Mouse (Mus musculus) embryonic facial prominence, embryonic 12.5 days (tissue): Measurements from ENCODE around the gene Clk2. TPM values are rescaled to one million over a fixed set of nuclear protein-coding genes. Genes with fewer than 3 reads are reported as not detected.
"Not testable (repeated sequence)": the region's sequence is repeated elsewhere in the genome, so short reads cannot be mapped to it uniquely, and the experiment has no call there.

Experiments
- ATAC-seq: fragments of 200-750 bp; cut with Nextera tagmentation; 2 replicates; pipeline ENCODE4 v1.8.0; 2017; ENCODE audit not compliant: insufficient number of reproducible peaks, insufficient read depth, low FRiP score, low TSS enrichment
- H3K27ac ChIP-seq: fragments of 300-500 bp; sonication (generic); 2 replicates; pipeline ENCODE4 v1.5.1; 2016; ENCODE audit warnings: mild to moderate bottlenecking
- H3K27me3 ChIP-seq: fragments of 300-500 bp; sonication (generic); 2 replicates; pipeline ENCODE4 v1.6.1; 2016; ENCODE audit warnings: mild to moderate bottlenecking, moderate library complexity
- H3K36me3 ChIP-seq: fragments of 300-500 bp; sonication (generic); 2 replicates; pipeline ENCODE4 v1.6.1; 2016; ENCODE audit warnings: mild to moderate bottlenecking
- H3K4me1 ChIP-seq: fragments of 300-500 bp; sonication (generic); 2 replicates; pipeline ENCODE4 v1.6.1; 2016
- H3K4me2 ChIP-seq: fragments of 300-500 bp; sonication (generic); replicated peaks from 2 replicates; pipeline ENCODE4 v1.6.1; 2016; ENCODE audit warnings: mild to moderate bottlenecking, moderate library complexity
- H3K4me3 ChIP-seq: fragments of 300-500 bp; sonication (generic); 2 replicates; pipeline ENCODE4 v1.5.1; 2016; ENCODE audit warnings: mild to moderate bottlenecking
- H3K9ac ChIP-seq: fragments of 300-500 bp; sonication (generic); 2 replicates; pipeline ENCODE4 v1.6.1; 2016; ENCODE audit warnings: mild to moderate bottlenecking, moderate library complexity
- H3K9me3 ChIP-seq: fragments of 300-500 bp; sonication (generic); 2 replicates; pipeline ENCODE4 v1.6.1; 2016; ENCODE audit warnings: mild to moderate bottlenecking, moderate library complexity
- WGBS: fragments of 180-500 bp; shearing (Covaris S2); methylation state at CpG from one replicate; pipeline ENCODE4 v1.1.7; 2016; 5-methylcytosine and 5-hydroxymethylcytosine counted together
- polyA plus RNA-seq: library from polyadenylated mRNA; unstranded; fragments of >200 nt; fragmentation: Nextera tagmentation; extraction: Ambion mirVana; gene quantifications from 2 replicates; pipeline ENCODE4 v1.2.1, GENCODE M21; 2016

Gene Clk2
- polyA plus RNA-seq, 1 experiment from 2014 or later = 52.6 TPM

DNA sequence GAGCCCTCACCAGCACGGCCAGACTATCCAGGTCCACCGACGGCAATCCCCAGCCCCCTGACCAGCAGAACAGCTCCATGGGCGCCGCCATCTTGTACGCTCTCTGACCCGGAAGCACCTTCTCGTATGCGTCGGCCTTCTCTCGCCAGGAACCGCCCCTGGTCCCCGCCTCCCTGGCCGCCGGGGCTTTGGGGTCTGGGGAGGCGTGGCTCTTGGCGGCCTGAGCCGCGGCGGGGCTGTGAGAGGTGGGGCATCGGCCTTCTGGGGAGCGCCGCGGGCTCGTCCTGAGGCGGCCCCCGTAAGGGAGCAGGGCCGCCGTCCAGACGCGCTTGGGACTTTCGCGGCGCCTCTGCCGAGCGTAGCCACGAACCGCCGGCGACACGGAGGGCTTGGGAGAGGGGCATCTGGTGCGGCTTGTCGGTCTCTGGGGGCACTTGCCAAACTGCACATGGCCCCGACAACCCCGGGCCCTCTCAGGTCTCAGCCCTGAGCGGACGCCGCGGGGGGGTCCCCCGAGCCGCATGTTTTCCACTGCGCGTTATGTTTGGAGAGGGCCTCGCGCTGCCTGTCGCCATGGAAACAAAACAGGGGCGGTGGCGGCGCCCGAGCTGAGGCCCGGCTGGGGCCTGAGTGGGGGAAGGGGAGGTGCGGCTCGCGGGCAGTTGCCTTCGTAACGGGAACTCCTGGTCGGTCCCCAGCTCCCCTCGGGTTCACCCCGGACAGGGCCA is 49.4 kb downstream of the Clk2 start:
- WGBS = under 1% methylated on average over 69 of the region's 69 CpGs

GRCm38 (mm10) chr3:89214681-89215411 is 50.3 kb downstream of the Clk2 start, which contains the start of gene Thbs3:
Thbs3 (plus strand) TSS chr3:89215180.
- WGBS = under 1% methylated on average over 19 of the region's 19 CpGs
- Histone ChIP-seq H3K4me2 (peak within 1 kb of the TSS; percentile 70), H3K27ac (peak within 1 kb of the TSS; percentile 97), H3K27me3 (no peaks in the 10 kb centered on the region), H3K4me1 (peaks cover 19% of the 10 kb centered on the region), H3K9ac (peak within 1 kb of the TSS; percentile 69), H3K36me3 (peaks cover 12% of the 10 kb centered on the region), H3K4me3 (peak within 1 kb of the TSS; percentile 82), H3K9me3 (no peaks in the 10 kb centered on the region)
- no peak for ATAC-seq

More for the DNA sequence above, 49.4 kb downstream of the Clk2 start:
- Histone ChIP-seq H3K27me3 (no peaks in the 10 kb centered on the region), H3K9ac (peak overlapping the region; percentile 69), H3K36me3 (peaks cover 21% of the 10 kb centered on the region), H3K4me1 (peaks cover 19% of the 10 kb centered on the region), H3K9me3 (no peaks in the 10 kb centered on the region), H3K27ac (peak overlapping the region; percentile 97), H3K4me2 (peak overlapping the region; percentile 70), H3K4me3 (peak overlapping the region; percentile 82)
- ATAC-seq = peak; percentile 85

GRCm38 (mm10) chr3:89215853-89216252 is 51.3 kb downstream of the Clk2 start:
- Histone ChIP-seq H3K9ac (peak overlapping the region; percentile 43; the same call in 1 of the 2 replicates), H3K27ac (peak overlapping the region; percentile 97; the same call in 1 of the 2 replicates), H3K4me2 (peak overlapping the region; percentile 70), H3K27me3 (no peaks in the 10 kb centered on the region), H3K4me3 (peak overlapping the region; percentile 82), H3K9me3 (no peaks in the 10 kb centered on the region), H3K36me3 (0 out of 2 replicates have a peak, but pooled peaks cover 3% of the 10 kb centered on the region), H3K4me1 (peaks cover 19% of the 10 kb centered on the region)
- 0% methylated on average over 6 of the region's 6 CpGs for WGBS
- 0 out of 2 replicates have a peak, but pooled peaks have one; percentile 31 for ATAC-seq

- not testable (repeated sequence) for H3K9ac ChIP-seq, H3K4me3 ChIP-seq, H3K36me3 ChIP-seq, H3K9me3 ChIP-seq, H3K27me3 ChIP-seq, ATAC-seq, H3K27ac ChIP-seq
- peak overlapping the region; percentile 70 for H3K4me2 ChIP-seq
- peaks cover 19% of the 10 kb centered on the region for H3K4me1 ChIP-seq
- 75% methylated on average over 7 of the region's 7 CpGs for WGBS
Measured at GRCm38 (mm10) chr3:89216407-89216806, 51.8 kb downstream of the Clk2 start.

GRCm38 (mm10) chr3:89218271-89218670 is 53.7 kb downstream of the Clk2 start:
- H3K27me3 ChIP-seq = no peaks in the 10 kb centered on the region
- H3K9me3 ChIP-seq = no peaks in the 10 kb centered on the region
- H3K27ac ChIP-seq = no peak overlapping the region
- no peak overlapping the region for H3K9ac ChIP-seq
- H3K4me3 ChIP-seq = no peak overlapping the region
- no peak for ATAC-seq
- no peak overlapping the region for H3K4me2 ChIP-seq
- WGBS = 94% methylated on average over 1 of the region's 1 CpGs
- H3K4me1 ChIP-seq = peaks cover 11% of the 10 kb centered on the region
- H3K36me3 ChIP-seq = peaks cover 12% of the 10 kb centered on the region

- Histone ChIP-seq H3K27me3 (no peaks in the 10 kb centered on the region), H3K4me1 (peaks cover 11% of the 10 kb centered on the region), H3K9ac (no peak overlapping the region), H3K4me2 (no peak overlapping the region), H3K36me3 (peaks cover 14% of the 10 kb centered on the region), H3K27ac (no peak overlapping the region), H3K4me3 (no peak overlapping the region), H3K9me3 (no peaks in the 10 kb centered on the region)
- 40% methylated on average over 8 of the region's 8 CpGs for WGBS
- ATAC-seq = no peak
Measured at GRCm38 (mm10) chr3:89219546-89219945, 55.0 kb downstream of the Clk2 start.

DNA sequence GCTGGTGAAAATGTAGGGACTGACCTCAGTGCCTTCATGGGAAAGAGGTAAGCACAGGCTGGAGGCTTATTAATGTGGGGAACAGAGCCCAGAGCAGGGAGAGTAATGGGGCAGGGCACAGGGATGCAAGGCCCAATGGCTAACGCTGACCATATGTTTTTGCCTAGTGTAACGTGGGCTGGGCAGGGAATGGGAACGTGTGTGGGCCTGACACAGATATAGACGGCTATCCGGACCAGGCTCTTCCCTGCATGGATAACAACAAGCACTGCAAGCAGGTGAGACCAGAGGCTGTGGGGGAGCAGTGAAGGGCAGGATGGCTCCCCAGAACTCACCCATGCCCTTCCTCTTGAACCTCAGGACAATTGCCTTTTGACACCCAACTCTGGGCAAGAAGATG is 56.6 kb downstream of the Clk2 start:
- no peak overlapping the region for H3K4me2 ChIP-seq
- peaks cover 9% of the 10 kb centered on the region for H3K4me1 ChIP-seq
- no peak overlapping the region for H3K27ac ChIP-seq
- H3K27me3 ChIP-seq = no peaks in the 10 kb centered on the region
- H3K4me3 ChIP-seq = no peak overlapping the region
- 26% methylated on average over 5 of the region's 5 CpGs for WGBS
- H3K9ac ChIP-seq = no peak overlapping the region
- no peak for ATAC-seq
- no peaks in the 10 kb centered on the region for H3K9me3 ChIP-seq
- peaks cover 14% of the 10 kb centered on the region for H3K36me3 ChIP-seq

GRCm38 (mm10) chr3:89224796-89225195 is 60.2 kb downstream of the Clk2 start:
- H3K9ac ChIP-seq = no peak overlapping the region
- no peaks in the 10 kb centered on the region for H3K9me3 ChIP-seq
- 0 out of 2 replicates have a peak overlapping the region, but pooled peaks have one; percentile 51 for H3K27ac ChIP-seq
- peaks cover 10% of the 10 kb centered on the region for H3K36me3 ChIP-seq
- peaks cover under 1% of the 10 kb centered on the region; the same call in 1 of the 2 replicates for H3K27me3 ChIP-seq
- H3K4me2 ChIP-seq = peak overlapping the region; percentile 95
- WGBS = 72% methylated on average over 11 of the region's 11 CpGs
- no peak for ATAC-seq
- H3K4me3 ChIP-seq = peak overlapping the region; percentile 46; the same call in 1 of the 2 replicates
- peaks cover 29% of the 10 kb centered on the region for H3K4me1 ChIP-seq

DNA sequence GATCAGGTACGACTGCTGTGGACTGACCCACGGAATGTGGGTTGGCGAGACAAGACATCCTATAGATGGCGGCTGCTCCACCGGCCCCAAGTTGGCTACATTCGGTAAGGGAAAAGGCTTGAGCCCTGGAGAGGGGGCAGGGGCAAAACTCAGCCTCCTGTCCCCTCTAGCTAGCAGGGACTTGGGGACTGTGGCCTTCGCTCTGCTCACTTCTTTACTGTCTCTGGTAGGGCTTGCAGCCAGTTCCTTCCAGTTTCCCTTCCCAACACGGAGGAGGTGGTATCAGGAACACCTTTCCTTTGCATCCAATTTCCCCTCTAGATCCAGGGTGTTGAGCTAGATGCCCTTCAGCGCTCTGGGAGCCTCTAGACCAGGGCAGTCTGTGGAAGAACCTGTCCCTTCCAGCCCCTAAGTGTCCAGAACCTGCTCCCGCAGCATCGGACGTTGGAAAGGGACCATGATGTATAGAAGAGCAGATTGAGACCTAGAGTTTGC is 60.8 kb downstream of the Clk2 start:
- Histone ChIP-seq H3K4me3 (peak overlapping the region; percentile 46; the same call in 1 of the 2 replicates), H3K9me3 (no peaks in the 10 kb centered on the region), H3K9ac (peak overlapping the region; percentile 72), H3K4me1 (peaks cover 29% of the 10 kb centered on the region), H3K4me2 (peak overlapping the region; percentile 95), H3K27me3 (peaks cover 7% of the 10 kb centered on the region; the same call in 1 of the 2 replicates), H3K27ac (peak overlapping the region; percentile 51), H3K36me3 (peaks cover 10% of the 10 kb centered on the region)
- ATAC-seq = no peak
- 52% methylated on average over 12 of the region's 12 CpGs for WGBS

DNA sequence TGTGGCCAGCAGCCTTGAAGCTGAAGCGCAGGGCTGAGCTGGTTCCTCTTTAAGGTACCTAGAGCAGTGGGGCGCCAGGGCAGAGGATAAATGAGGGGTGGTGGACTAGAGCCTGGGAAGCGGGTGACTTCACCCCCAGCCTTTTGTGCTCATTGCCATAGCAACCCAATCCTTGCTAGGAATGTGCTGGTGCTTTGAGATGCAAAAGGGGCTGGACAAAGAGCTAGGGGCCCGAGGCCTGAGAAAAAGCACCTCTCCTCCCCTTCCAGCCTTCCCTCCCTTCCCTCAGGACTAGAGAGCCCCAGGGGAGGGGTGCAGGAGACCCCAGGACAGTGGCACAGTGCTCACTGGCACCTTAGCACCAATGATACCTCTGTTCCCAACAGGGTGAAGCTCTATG is 61.3 kb downstream of the Clk2 start:
- no peaks in the 10 kb centered on the region for H3K9me3 ChIP-seq
- peak overlapping the region; percentile 51 for H3K27ac ChIP-seq
- no peak for ATAC-seq
- peaks cover 10% of the 10 kb centered on the region for H3K36me3 ChIP-seq
- H3K4me2 ChIP-seq = peak overlapping the region; percentile 95
- H3K4me1 ChIP-seq = peaks cover 29% of the 10 kb centered on the region
- 34% methylated on average over 4 of the region's 4 CpGs for WGBS
- H3K27me3 ChIP-seq = peaks cover 12% of the 10 kb centered on the region; the same call in 1 of the 2 replicates
- peak overlapping the region; percentile 46 for H3K4me3 ChIP-seq
- peak overlapping the region; percentile 72 for H3K9ac ChIP-seq

GRCm38 (mm10) chr3:89226361-89226760 is 61.8 kb downstream of the Clk2 start:
- 20% methylated on average over 11 of the region's 11 CpGs for WGBS
- no peaks in the 10 kb centered on the region for H3K9me3 ChIP-seq
- peaks cover 29% of the 10 kb centered on the region for H3K4me1 ChIP-seq
- peak overlapping the region; percentile 51; the same call in 1 of the 2 replicates for H3K27ac ChIP-seq
- peaks cover 10% of the 10 kb centered on the region for H3K36me3 ChIP-seq
- peak overlapping the region; percentile 46 for H3K4me3 ChIP-seq
- peak overlapping the region; percentile 72 for H3K9ac ChIP-seq
- H3K4me2 ChIP-seq = peak overlapping the region; percentile 95
- peaks cover 16% of the 10 kb centered on the region; the same call in 1 of the 2 replicates for H3K27me3 ChIP-seq
- no peak for ATAC-seq
